Mouse (Mus musculus): ENCODE results near the gene Faap100. TPM values are rescaled to one million over a fixed set of nuclear protein-coding genes. Genes with fewer than 3 reads are reported as not detected.

Gene Faap100
- polyA plus RNA-seq, 1 experiment from 2014 or later, result 28.6 TPM

GRCm38 (mm10) chr11:120380271-120380670 lies 1.7 kb upstream of the Faap100 start:
- Histone ChIP-seq H3K9ac (ENCODE audit: low read depth, low read length) (no peak overlapping the region), H3K4me3 (ENCODE audit: low read length) (no peak overlapping the region), H3K36me3 (ENCODE audit: control insufficient read depth, insufficient read depth, low read length) (peaks cover 23% of the 10 kb centered on the region), H3K27me3 (replicated peaks; ENCODE audit: control insufficient read depth, insufficient read depth, low read length) (no peaks in the 10 kb centered on the region), H3K4me2 (ENCODE audit: low read depth, low read length) (no peak overlapping the region), H3K27ac (ENCODE audit: low read length) (no peak overlapping the region), H3K9me3 (ENCODE audit: control insufficient read depth, low read length) (no peaks in the 10 kb centered on the region), H3K4me1 (ENCODE audit: control insufficient read depth, insufficient read depth, low read length) (peaks cover 16% of the 10 kb centered on the region)
- ATAC-seq, result no peak
- 96% methylated on average over 3 of the region's 3 CpGs for WGBS

- H3K27ac ChIP-seq (ENCODE audit: low read length), result peak overlapping the region; percentile 33; the same call in 1 of the 2 replicates
- peak; percentile 75 for ATAC-seq
These were observed 443 bp downstream of the Faap100 start for GRCm38 (mm10) chr11:120378031-120378610.

GRCm38 (mm10) chr11:120377337-120377736 lies 1.2 kb downstream of the Faap100 start:
- Histone ChIP-seq H3K4me2 (ENCODE audit: low read depth, low read length) (peak overlapping the region; percentile 88), H3K9ac (ENCODE audit: low read depth, low read length) (peak overlapping the region; percentile 82), H3K27ac (ENCODE audit: low read length) (no peak overlapping the region), H3K36me3 (ENCODE audit: control insufficient read depth, insufficient read depth, low read length) (peaks cover 26% of the 10 kb centered on the region), H3K4me1 (ENCODE audit: control insufficient read depth, insufficient read depth, low read length) (peaks cover 16% of the 10 kb centered on the region), H3K4me3 (ENCODE audit: low read length) (peak overlapping the region; percentile 86; the same call in 1 of the 2 replicates), H3K27me3 (replicated peaks; ENCODE audit: control insufficient read depth, insufficient read depth, low read length) (no peaks in the 10 kb centered on the region), H3K9me3 (ENCODE audit: control insufficient read depth, low read length) (no peaks in the 10 kb centered on the region)
- ATAC-seq, result no peak
- WGBS, result 63% methylated on average over 10 of the region's 10 CpGs

More at GRCm38 (mm10) chr11:120378031-120378610, 443 bp downstream of the Faap100 start:
- H3K4me3 ChIP-seq (ENCODE audit: low read length), result peak overlapping the region; percentile 86
- peaks cover 23% of the 10 kb centered on the region for H3K36me3 ChIP-seq (ENCODE audit: control insufficient read depth, insufficient read depth, low read length)
- peak overlapping the region; percentile 82 for H3K9ac ChIP-seq (ENCODE audit: low read depth, low read length)
- peak overlapping the region; percentile 88 for H3K4me2 ChIP-seq (ENCODE audit: low read depth, low read length)
- WGBS, result 2% methylated on average over 36 of the region's 40 CpGs
- H3K9me3 ChIP-seq (ENCODE audit: control insufficient read depth, low read length), result no peaks in the 10 kb centered on the region
- H3K4me1 ChIP-seq (ENCODE audit: control insufficient read depth, insufficient read depth, low read length), result peaks cover 16% of the 10 kb centered on the region
- no peaks in the 10 kb centered on the region for H3K27me3 ChIP-seq (replicated peaks; ENCODE audit: control insufficient read depth, insufficient read depth, low read length)

GRCm38 (mm10) chr11:120376302-120377160 lies 2.0 kb downstream of the Faap100 start:
- H3K36me3 ChIP-seq (ENCODE audit: control insufficient read depth, insufficient read depth, low read length), result peaks cover 20% of the 10 kb centered on the region
- 90% methylated on average over 17 of the region's 17 CpGs for WGBS

GRCm38 (mm10) chr11:120375324-120375723 lies 3.2 kb downstream of the Faap100 start:
- H3K9me3 ChIP-seq (ENCODE audit: control insufficient read depth, low read length), result no peaks in the 10 kb centered on the region
- ATAC-seq, result no peak
- no peak overlapping the region for H3K9ac ChIP-seq (ENCODE audit: low read depth, low read length)
- no peak overlapping the region for H3K27ac ChIP-seq (ENCODE audit: low read length)
- no peaks in the 10 kb centered on the region for H3K27me3 ChIP-seq (replicated peaks; ENCODE audit: control insufficient read depth, insufficient read depth, low read length)
- WGBS, result 92% methylated on average over 10 of the region's 10 CpGs
- H3K4me3 ChIP-seq (ENCODE audit: low read length), result no peak overlapping the region
- H3K4me2 ChIP-seq (ENCODE audit: low read depth, low read length), result no peak overlapping the region
- peaks cover 16% of the 10 kb centered on the region for H3K4me1 ChIP-seq (ENCODE audit: control insufficient read depth, insufficient read depth, low read length)
- H3K36me3 ChIP-seq (ENCODE audit: control insufficient read depth, insufficient read depth, low read length), result peaks cover 19% of the 10 kb centered on the region; the same call in 1 of the 2 replicates

More at GRCm38 (mm10) chr11:120376302-120377160, 2.0 kb downstream of the Faap100 start:
- H3K9ac ChIP-seq (ENCODE audit: low read depth, low read length), result 0 out of 2 replicates have a peak overlapping the region, but pooled peaks have one; percentile 82
- no peak overlapping the region for H3K27ac ChIP-seq (ENCODE audit: low read length)
- peaks cover 16% of the 10 kb centered on the region for H3K4me1 ChIP-seq (ENCODE audit: control insufficient read depth, insufficient read depth, low read length)
- no peaks in the 10 kb centered on the region for H3K9me3 ChIP-seq (ENCODE audit: control insufficient read depth, low read length)
- H3K27me3 ChIP-seq (replicated peaks; ENCODE audit: control insufficient read depth, insufficient read depth, low read length), result no peaks in the 10 kb centered on the region
- H3K4me3 ChIP-seq (ENCODE audit: low read length), result no peak overlapping the region
- H3K4me2 ChIP-seq (ENCODE audit: low read depth, low read length), result no peak overlapping the region
- no peak for ATAC-seq

- Histone ChIP-seq H3K36me3 (ENCODE audit: control insufficient read depth, insufficient read depth, low read length) (peaks cover 19% of the 10 kb centered on the region; the same call in 1 of the 2 replicates), H3K27me3 (replicated peaks; ENCODE audit: control insufficient read depth, insufficient read depth, low read length) (no peaks in the 10 kb centered on the region), H3K9ac (ENCODE audit: low read depth, low read length) (peak overlapping the region; percentile 29; the same call in 1 of the 2 replicates), H3K9me3 (ENCODE audit: control insufficient read depth, low read length) (no peaks in the 10 kb centered on the region), H3K27ac (ENCODE audit: low read length) (no peak overlapping the region), H3K4me2 (ENCODE audit: low read depth, low read length) (no peak overlapping the region), H3K4me1 (ENCODE audit: control insufficient read depth, insufficient read depth, low read length) (peaks cover 17% of the 10 kb centered on the region), H3K4me3 (ENCODE audit: low read length) (no peak overlapping the region)
- ATAC-seq, result no peak
- 86% methylated on average over 23 of the region's 23 CpGs for WGBS
These were observed 4.6 kb downstream of the Faap100 start for GRCm38 (mm10) chr11:120373820-120374586.

- peaks cover 14% of the 10 kb centered on the region for H3K4me1 ChIP-seq (ENCODE audit: control insufficient read depth, insufficient read depth, low read length)
- H3K27ac ChIP-seq (ENCODE audit: low read length), result no peak overlapping the region
- WGBS, result 67% methylated on average over 13 of the region's 13 CpGs
- H3K36me3 ChIP-seq (ENCODE audit: control insufficient read depth, insufficient read depth, low read length), result peaks cover 19% of the 10 kb centered on the region; the same call in 1 of the 2 replicates
- H3K4me2 ChIP-seq (ENCODE audit: low read depth, low read length), result no peak overlapping the region
- ATAC-seq, result no peak
- H3K27me3 ChIP-seq (replicated peaks; ENCODE audit: control insufficient read depth, insufficient read depth, low read length), result no peaks in the 10 kb centered on the region
- H3K9me3 ChIP-seq (ENCODE audit: control insufficient read depth, low read length), result no peaks in the 10 kb centered on the region
- no peak overlapping the region for H3K4me3 ChIP-seq (ENCODE audit: low read length)
- no peak overlapping the region for H3K9ac ChIP-seq (ENCODE audit: low read depth, low read length)
These were observed 5.5 kb downstream of the Faap100 start for GRCm38 (mm10) chr11:120373025-120373424.

- Histone ChIP-seq H3K9me3 (ENCODE audit: control insufficient read depth, low read length) (no peaks in the 10 kb centered on the region), H3K36me3 (ENCODE audit: control insufficient read depth, insufficient read depth, low read length) (peaks cover 15% of the 10 kb centered on the region; the same call in 1 of the 2 replicates), H3K27me3 (replicated peaks; ENCODE audit: control insufficient read depth, insufficient read depth, low read length) (no peaks in the 10 kb centered on the region), H3K4me1 (ENCODE audit: control insufficient read depth, insufficient read depth, low read length) (peaks cover 7% of the 10 kb centered on the region), H3K4me2 (ENCODE audit: low read depth, low read length) (no peak overlapping the region), H3K4me3 (ENCODE audit: low read length) (no peak overlapping the region), H3K9ac (ENCODE audit: low read depth, low read length) (peak overlapping the region; percentile 49; the same call in 1 of the 2 replicates), H3K27ac (ENCODE audit: low read length) (peak overlapping the region; percentile 41; the same call in 1 of the 2 replicates)
- peak; percentile 80 for ATAC-seq
- 35% methylated on average over 8 of the region's 8 CpGs for WGBS
These were observed 8.9 kb downstream of the Faap100 start for GRCm38 (mm10) chr11:120369656-120370055.
